Mouse (Mus musculus) forelimb bud, embryonic 11.5 days (tissue): ENCODE data around the gene Intu.

ENCODE experiments used
- DNase-seq: peaks from one replicate; pipeline ENCODE4 v3.0.0-alpha.2; 2012; ENCODE audit warnings: low read depth, low spot score

The Intu gene

DNA sequence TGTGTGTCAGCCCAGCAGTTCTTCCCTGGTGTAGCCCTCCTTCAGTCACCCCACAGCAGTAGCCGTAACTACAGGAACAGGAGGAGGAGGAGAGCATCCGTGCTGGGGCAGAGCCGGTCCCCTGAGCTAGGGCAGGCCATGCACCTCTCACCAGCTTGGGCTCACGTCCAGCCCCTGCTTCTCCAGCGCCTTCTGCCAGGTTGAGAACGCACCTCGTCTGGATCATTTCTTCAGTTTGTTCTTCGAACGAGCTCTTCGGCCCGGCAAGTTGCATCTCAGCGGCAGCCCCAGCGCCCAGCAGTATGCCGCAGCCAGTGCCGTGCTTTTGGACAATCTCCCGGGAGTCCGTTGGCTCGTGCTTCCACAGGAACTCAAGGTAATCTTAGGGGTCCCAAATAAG, 152.1 kb downstream of the Intu start:
- DNase-seq: no peak

DNA sequence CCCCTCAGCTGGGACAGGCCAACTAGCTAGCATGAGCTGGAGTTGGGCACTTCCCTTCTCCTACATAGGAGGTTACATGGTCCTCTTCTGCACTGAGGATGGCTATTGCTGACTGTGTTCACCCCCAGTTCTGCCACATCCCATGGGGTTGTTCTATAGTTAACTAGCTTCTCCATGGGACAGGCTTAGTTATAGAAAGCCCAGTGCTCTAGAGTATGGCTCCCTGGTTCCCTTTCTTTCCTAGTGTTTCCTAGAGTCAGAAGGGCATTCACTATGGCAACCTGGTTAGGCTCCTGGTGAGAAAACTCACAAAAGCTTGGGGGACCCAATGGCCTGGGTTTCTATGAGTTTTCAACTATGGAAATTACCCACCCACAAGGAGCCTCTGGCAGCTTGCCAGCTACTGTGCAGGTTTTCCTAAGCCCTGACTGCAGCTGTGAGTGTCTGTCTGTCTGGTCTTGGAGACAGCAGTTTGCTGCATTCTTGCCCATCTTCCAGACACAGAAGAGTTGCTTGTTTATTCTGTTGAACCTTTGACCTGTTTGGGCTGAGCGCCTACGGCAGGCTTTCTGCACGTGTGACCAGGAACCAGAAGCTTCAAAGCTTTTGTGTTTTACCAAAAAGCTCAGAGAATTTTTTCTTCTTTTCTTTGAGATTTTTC, 154.9 kb downstream of the Intu start:
- DNase-seq: peak; percentile 48

DNA sequence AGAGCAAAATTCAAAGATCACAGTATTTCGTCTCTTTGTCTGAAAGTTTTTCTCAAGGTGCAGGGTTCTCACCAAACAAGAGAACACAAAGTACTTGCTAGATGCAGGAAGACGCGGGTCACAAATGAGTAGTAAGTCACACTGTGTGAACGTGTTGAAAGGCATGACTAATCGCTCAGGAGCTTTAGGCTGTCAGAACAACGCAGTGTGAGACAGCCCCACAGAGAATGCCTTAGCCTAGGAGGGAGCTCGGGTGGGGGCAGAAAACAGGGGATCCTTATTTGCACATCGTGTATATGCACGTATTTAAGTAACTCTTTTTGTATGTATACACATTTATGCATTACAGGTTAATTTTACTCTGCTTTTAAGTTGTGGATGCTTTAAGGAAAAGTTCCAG, 155.8 kb downstream of the Intu start:
- no peak for DNase-seq

DNA sequence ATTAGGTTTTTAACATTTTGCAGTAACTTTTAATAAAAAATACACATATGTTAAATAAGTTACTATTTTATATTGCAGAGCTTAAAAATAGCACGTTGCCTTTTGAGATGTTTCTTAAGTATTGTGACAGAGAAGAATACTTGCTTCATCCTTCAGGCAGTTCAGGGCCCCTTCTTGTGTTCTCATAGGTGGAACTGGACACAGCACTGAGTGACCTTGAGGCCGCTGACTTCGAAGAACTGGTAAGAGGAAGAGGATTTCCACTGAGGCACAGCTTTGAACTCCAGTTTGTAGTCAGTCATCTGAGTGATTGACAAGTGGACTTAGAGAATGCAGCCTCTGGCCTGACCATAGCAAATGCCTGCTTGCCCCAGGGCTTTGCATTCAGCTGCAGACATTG, 156.5 kb downstream of the Intu start:
- DNase-seq: no peak

- DNase-seq: no peak
Measured at GRCm38 (mm10) chr3:40691566-40691965, 160.5 kb downstream of the Intu start.

GRCm38 (mm10) chr3:40693435-40693834, 162.3 kb downstream of the Intu start:
- no peak for DNase-seq

DNA sequence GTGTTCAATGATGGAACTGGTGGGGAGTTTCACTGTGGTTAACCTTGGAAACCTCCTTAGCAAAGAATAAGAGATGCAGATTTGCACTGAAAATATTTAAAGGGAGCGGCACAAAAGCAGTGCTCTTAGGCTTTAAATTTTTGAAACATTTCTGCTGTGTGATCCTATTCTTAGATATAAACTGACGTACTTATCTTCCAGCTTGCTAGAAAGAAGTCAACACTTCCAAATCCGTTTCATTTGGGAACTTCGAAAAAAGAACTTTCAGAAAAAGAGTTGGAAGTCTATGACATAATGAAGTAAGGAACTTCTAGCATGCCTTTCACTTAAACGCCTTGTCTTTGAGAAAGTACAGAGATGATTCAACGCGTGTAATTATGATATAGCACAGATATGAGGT, 162.9 kb downstream of the Intu start:
- no peak for DNase-seq

GRCm38 (mm10) chr3:40694438-40694837, 163.4 kb downstream of the Intu start:
- no peak for DNase-seq

- no peak for DNase-seq
Measured at GRCm38 (mm10) chr3:40695162-40695561, 164.1 kb downstream of the Intu start.

GRCm38 (mm10) chr3:40698834-40699233, 167.7 kb downstream of the Intu start:
- no peak for DNase-seq

GRCm38 (mm10) chr3:40704816-40705430, 173.8 kb downstream of the Intu start:
- no peak for DNase-seq

GRCm38 (mm10) chr3:40708655-40709054, 177.6 kb downstream of the Intu start, which contains the start of gene Slc25a31:
Gene Slc25a31 (plus strand): TSS chr3:40708855.
- DNase-seq: no peak

DNA sequence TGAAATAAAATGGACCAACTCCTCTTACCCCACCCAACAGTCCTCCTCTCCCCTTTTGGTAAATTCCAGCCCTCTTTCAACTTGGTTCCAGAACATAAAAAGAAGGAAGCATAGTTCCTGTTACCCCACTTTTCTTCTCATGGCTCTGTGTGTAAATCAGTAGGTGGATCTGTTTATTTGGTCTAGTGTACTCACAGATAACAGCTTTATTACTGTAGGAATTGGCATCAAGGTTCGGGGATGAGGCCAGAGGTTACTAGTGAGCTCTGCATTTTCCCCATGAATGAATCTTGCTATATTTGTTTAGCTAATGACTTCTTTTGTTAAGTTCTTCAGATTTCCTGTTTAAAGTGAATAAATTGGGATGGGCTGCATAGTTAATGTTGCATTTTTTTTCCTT, 185.0 kb downstream of the Intu start:
- DNase-seq: no peak

DNA sequence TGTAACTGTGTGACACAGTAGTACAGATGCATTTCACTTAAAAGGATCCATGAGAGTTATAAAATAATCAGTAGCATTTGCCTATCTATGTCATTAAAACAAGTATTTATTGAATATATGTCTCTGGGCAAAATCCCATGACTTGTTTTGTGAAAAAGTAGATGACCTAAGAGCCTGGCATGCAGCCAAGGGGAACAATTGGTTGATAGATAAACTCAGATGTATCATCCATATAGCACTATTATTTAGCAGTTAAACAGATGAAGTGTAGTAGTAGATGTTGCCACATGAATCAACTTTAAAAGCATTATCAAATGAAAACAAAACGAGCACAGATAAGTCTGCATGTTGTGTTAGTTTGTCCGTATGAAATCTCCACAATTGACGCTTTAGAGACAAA, 187.9 kb downstream of the Intu start:
- DNase-seq: no peak

- no peak for DNase-seq
Measured at GRCm38 (mm10) chr3:40738381-40738912, 207.4 kb downstream of the Intu start.

GRCm38 (mm10) chr3:40744024-40744835, 213.1 kb downstream of the Intu start, which contains the start of gene Hspa4l:
Gene Hspa4l (plus strand): TSS chr3:40744495.
- no peak for DNase-seq

- DNase-seq: peak; percentile 75
Measured at GRCm38 (mm10) chr3:40744836-40745660, 214.0 kb downstream of the Intu start.

GRCm38 (mm10) chr3:40745661-40746547, 214.8 kb downstream of the Intu start:
- peak; percentile 3 for DNase-seq
